In genomic region chr11:109406431-109406830, GRCm38 (mm10) we compare ENCODE assay signal across 24 mouse cellular contexts. TPM values are rescaled to one million over a fixed set of nuclear protein-coding genes. Genes with fewer than 3 reads are reported as not detected.
"Had no signal": no experiment of that assay in that cellular context is flagged by ENCODE, and none has a peak within 500 bp of the region (broad histone marks: within the 10 kb centered on the region; RNA-seq: fewer than 3 reads in every experiment).

No protein-coding gene starts in this region.

- H3K4me3 ChIP-seq: neural tube, embryonic 12.5 days; neural tube, embryonic 13.5 days; neural tube, embryonic 15.5 days; stomach, embryonic 15.5 days had no signal

- H3K4me2 ChIP-seq: neural tube, embryonic 12.5 days; neural tube, embryonic 13.5 days; neural tube, embryonic 15.5 days; stomach, embryonic 15.5 days had no signal

- H3K27ac ChIP-seq: neural tube, embryonic 12.5 days; neural tube, embryonic 13.5 days; neural tube, embryonic 15.5 days; stomach, embryonic 15.5 days; stomach, postnatal 0 days had no signal

- H3K9me3 ChIP-seq: neural tube, embryonic 12.5 days; neural tube, embryonic 13.5 days; neural tube, embryonic 15.5 days; stomach, embryonic 15.5 days had no signal

- H3K4me1 ChIP-seq: neural tube, embryonic 12.5 days; neural tube, embryonic 13.5 days; neural tube, embryonic 15.5 days; stomach, embryonic 15.5 days had no signal

- DNase-seq: retina, postnatal 1 day; right cerebral cortex, adult 18-20 months; right cerebral cortex, postnatal 14 days; right cerebral cortex, postnatal 25 days; right cerebral cortex, postnatal 4 days; spleen, adult 18-20 months; thymus, adult 18-20 months; thymus, postnatal 14 days; thymus, postnatal 25 days; thymus, postnatal 36 days; thymus, postnatal 4 days had no signal

- H3K36me3 ChIP-seq: neural tube, embryonic 12.5 days; neural tube, embryonic 13.5 days; neural tube, embryonic 15.5 days; stomach, embryonic 15.5 days had no signal

- H3K9ac ChIP-seq: neural tube, embryonic 12.5 days; neural tube, embryonic 13.5 days; neural tube, embryonic 15.5 days; stomach, embryonic 15.5 days had no signal

- H3K27me3 ChIP-seq: neural tube, embryonic 12.5 days; neural tube, embryonic 13.5 days; neural tube, embryonic 15.5 days; stomach, embryonic 15.5 days had no signal

RNA-seq across cellular contexts. Expression of gene 9930022D16Rik, which starts 7.3 kb away (rescaled TPM):
- polyA plus RNA-seq: neural tube, embryonic 11.5 days; neural tube, embryonic 12.5 days; neural tube, embryonic 13.5 days; neural tube, embryonic 14.5 days; small intestine, adult 2 months; spleen, adult 2 months; stomach, embryonic 14.5 days; stomach, embryonic 15.5 days; stomach, embryonic 16.5 days; stomach, postnatal 0 days; testis, adult 2 months; urinary bladder, adult 2 months had no signal
